ENCODE assay signal across 10 mouse cellular contexts in genomic region chr2:147364982-147365907, GRCm38 (mm10). TPM values are rescaled to one million over a fixed set of nuclear protein-coding genes. Genes with fewer than 3 reads are reported as not detected.
DNase-seq lines count a peak whose midpoint lies in the region; ATAC-seq lines count a peak whose summit lies in the region.
"Had no signal": no experiment of that assay in that cellular context is flagged by ENCODE, and none has a peak within 500 bp of the region (broad histone marks: within the 10 kb centered on the region; RNA-seq: fewer than 3 reads in every experiment).

No protein-coding gene starts in this region.

- H3K9ac ChIP-seq in liver, embryonic 13.5 days: no peak overlapping the region

- 0 out of 2 replicates have a peak overlapping the region, but pooled peaks have one; percentile 3 for H3K4me3 ChIP-seq in liver, embryonic 13.5 days (replicated peaks)

- H3K27me3 ChIP-seq in liver, embryonic 13.5 days: peaks cover 93% of the 10 kb centered on the region

- peak; percentile 62 for DNase-seq in embryo, embryonic 11 days
- no peak for DNase-seq in embryo, embryonic 9.5 days (ENCODE audit: extremely low spot score)
- peak; percentile 17 for DNase-seq in thymus, postnatal 4 days
- DNase-seq in thymus, postnatal 25 days: no peak
- no peak for DNase-seq in liver, embryonic 13.5 days
- no peak for DNase-seq in layer of hippocampus, adult 11-12 months (ENCODE audit: low spot score)
- DNase-seq in adipocyte (ENCODE audit: low spot score): no peak
- DNase-seq in cerebellum, adult 18-20 months: no peak
- DNase-seq: cerebellum, adult 9-11 months had no signal

- no peak overlapping the region; the same call in 1 of the 2 replicates for H3K4me2 ChIP-seq in liver, embryonic 13.5 days

- H3K27ac ChIP-seq in liver, embryonic 13.5 days: no peak overlapping the region

- ATAC-seq in liver, embryonic 13.5 days (ENCODE audit: low read depth): no peak; the same call in 1 of the 2 replicates

- H3K4me1 ChIP-seq in liver, embryonic 13.5 days (replicated peaks): no peaks in the 10 kb centered on the region

- H3K36me3 ChIP-seq in liver, embryonic 13.5 days: no peaks in the 10 kb centered on the region

- no peaks in the 10 kb centered on the region for H3K9me3 ChIP-seq in liver, embryonic 13.5 days (replicated peaks)

- 2% methylated on average over 64 of the region's 80 CpGs for WGBS in liver, embryonic 13.5 days (ENCODE audit: insufficient replicate concordance)

RNA-seq across cellular contexts. Expression of gene Pax1, which starts 3.5 kb away (rescaled TPM):
- polyA plus RNA-seq in liver, embryonic 13.5 days (2015; fragmentation: Nextera tagmentation; extraction: Ambion mirVana): not detected in 2 replicates
- polyA plus RNA-seq: liver, embryonic 16.5 days had no signal

Comparison
In these comparisons a context has a peak if more than half of its experiments do, and no peak if none do; other contexts are left out.
1. DNase-seq: peak in embryo, embryonic 11 days (single experiment) and thymus, postnatal 4 days (single experiment); none in embryo, embryonic 9.5 days (single experiment), thymus, postnatal 25 days (single experiment), liver, embryonic 13.5 days (single experiment), layer of hippocampus, adult 11-12 months (single experiment), adipocyte (single experiment) and cerebellum, adult 18-20 months (0 of 2).